Mouse (Mus musculus): ENCODE measurements at regions not wholly inside any gene's neighbourhood (a gene's known extent, or its start where the extent isn't known, plus 50 kb on each side); places are given as distances from the start of the nearest gene placed in this dataset.

DNA sequence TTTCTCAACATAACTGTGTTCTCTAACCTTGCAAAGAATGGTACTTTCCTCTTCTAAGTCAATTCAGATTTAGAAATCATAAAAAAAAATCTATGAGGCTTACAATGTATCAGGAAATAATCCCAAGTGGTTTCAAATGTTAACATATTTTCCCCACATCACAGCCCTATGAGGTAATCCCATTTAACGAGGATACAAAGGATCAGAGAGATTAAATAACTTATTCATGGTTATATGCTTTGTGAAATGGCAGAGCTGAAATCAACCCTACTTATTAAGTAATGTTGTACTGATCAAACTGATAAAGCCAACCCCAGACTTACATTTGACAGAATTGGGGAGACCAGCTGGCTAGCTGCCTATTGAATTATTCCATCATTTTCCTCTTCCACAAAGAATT lies 614.4 kb downstream of the Ntrk3 start:
- no peak for DNase-seq (ENCODE audit: low spot score in 2 of 2)

DNA sequence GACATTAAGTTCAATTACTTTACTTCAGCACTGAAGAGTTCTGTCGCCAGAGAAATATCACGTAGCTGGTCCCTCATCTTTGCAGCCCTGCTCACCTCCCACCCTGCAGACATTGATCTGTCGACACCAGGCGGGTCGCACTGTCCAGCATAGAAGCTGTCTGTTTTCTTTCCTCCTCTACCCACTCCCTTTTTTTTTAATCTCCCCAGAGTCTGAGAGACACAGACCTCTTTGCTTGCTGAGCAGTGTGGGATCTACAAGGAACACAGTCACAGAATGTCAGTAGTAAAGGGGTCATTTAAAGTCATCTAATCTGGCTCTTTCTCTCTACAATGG lies 616.7 kb downstream of the Ntrk3 start:
- no peak for DNase-seq (ENCODE audit: low spot score in 2 of 2)

DNA sequence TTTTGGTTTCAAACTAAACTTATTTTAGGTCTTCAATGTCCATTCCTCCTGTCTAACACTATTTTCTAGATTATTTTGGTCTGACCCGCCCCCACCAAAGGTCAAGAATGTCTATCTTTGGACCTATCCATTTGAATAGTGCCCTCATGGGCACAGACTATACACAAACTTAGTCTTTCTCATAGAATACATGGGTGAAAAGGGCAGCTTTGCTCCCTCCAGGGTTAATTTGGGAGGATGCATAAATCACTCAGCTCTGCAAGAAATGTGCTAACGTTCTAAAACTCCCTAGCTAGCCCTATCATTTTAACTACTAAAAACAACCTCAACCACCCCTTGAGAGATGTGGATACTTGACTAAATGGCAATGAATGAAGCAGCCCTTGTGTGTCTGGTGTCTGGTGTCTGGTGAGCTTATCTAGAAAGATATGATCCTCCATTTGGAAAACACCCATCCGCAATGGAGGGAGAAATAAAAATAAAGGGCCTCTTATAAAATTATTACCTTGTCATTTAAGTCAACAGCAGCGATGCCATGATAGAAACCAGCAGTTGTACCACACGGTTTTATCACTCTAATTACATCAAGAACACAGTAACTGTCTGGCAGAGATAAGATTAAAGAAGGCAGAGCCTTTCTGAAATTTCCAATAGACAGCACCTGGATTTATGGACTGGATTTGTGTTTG lies 617.2 kb downstream of the Ntrk3 start:
- no peak for DNase-seq (ENCODE audit: low spot score in 2 of 2)

DNA sequence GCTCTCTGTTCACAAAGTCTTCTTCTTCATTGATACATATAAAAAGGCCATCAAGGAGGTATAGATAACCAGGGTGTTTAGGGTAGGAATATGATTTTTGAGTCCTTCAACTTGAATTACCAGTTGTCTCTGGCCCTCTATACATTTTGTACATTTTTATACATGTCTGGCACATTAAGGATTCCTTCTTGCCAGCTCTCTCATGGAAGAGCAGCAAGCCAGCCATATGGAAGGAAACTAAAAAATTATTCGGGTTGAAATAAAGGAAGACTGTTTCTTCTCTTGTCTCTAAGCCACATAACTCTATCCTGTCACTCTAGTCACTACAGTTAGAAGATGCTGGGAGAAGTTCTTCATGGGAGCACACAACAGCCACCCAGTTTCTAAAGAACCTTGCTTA lies 618.0 kb downstream of the Ntrk3 start:
- no peak for DNase-seq (ENCODE audit: low spot score in 2 of 2)

DNA sequence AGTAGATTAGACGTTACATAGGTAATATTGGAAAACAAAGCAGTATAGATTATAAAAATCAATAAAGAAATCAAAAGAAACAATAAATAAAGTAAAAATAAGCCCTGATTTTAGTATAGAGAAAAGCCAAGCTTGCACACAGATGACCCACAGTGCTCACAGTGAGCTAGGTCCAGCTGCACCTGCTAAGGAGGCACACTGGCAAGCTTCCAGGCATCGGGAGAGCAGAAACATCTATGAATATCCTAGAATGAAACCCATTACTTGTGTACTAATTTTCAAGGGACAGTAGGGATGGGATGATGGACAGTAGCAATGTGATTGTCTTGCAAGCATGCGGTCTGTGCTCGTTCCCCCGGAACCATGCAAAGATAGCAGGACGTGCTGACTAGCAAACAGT lies 626.5 kb downstream of the Ntrk3 start:
- DNase-seq (ENCODE audit: low spot score in 2 of 2) = no peak

DNA sequence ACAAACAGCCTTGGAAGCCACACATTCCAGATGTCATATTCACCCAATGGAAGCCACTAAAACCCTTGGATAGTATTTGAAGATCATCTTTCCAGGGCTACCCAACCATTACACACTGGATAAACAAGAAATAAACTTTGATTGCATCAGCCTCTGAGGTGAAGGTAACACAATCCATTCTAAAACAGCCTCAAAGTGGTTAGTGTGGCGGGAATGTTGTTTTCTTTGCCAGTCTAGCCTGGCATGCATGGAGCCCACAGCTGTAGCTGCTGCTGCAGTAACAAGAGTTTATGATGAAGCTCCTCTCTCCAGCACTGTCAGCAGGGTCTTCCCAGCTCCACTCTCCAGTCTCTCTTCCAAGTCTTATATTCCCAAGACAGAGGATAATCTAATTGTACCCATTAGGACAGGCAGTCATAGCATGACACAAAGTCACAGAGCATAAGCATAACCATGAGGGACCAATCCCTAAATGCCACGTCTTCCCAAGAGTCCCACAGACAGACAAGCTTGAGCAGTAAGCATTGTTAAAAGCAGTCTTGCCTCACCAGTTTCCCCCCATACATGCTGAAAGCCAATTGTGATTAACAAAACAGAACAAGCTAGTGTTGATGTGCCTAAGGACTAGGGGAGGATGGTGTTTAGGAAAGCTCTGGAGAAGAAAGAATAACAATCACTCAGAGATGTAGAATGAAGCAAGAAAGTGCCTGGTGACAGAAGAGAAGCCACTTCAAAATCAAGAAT lies 634.1 kb downstream of the Ntrk3 start:
- DNase-seq (ENCODE audit: low spot score in 2 of 2) = no peak

DNA sequence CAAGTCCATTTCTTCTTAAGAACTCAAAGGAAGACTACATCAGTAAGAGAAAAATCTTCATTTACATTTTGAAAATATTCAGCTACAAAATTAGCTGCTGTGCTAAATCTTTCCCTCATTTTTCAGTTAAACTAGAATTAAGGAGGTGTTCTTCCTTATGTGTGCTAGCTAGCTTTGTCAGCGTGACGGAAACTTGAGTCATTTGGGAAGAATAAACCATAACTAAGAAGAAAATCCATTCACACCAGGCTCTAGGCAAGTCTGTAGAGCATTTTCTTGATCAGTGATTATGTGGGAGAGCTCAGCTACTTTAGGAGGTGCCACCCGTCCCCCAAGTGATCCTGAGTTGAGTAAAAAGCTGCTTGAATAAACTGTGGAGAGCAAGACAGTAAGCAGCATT lies 635.4 kb downstream of the Ntrk3 start:
- DNase-seq (ENCODE audit: low spot score in 2 of 2) = no peak

DNA sequence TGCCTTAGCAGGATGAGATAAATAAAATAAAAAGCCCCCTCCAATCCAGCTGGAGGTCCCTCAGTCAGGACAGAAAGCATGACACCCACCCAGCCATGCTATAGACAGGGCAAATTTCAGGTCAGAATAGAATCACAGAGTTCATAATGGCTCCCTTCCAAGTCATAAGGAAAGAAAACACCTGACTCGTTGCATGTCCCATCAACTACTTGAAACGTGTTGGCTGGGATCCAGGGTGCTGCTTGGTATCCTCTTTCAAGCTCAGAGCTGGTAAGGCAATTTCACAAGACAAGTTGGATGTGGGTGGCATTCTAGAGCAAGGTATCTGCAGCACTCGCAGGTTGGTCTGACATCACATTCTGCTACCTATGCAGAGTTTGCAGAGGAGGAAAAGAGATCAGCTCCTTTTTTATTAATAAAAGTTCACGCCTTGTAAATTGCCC lies 651.2 kb downstream of the Ntrk3 start:
- peak in 1 of 2 experiments; percentile 11 for DNase-seq (ENCODE audit: low spot score in 2 of 2)

DNA sequence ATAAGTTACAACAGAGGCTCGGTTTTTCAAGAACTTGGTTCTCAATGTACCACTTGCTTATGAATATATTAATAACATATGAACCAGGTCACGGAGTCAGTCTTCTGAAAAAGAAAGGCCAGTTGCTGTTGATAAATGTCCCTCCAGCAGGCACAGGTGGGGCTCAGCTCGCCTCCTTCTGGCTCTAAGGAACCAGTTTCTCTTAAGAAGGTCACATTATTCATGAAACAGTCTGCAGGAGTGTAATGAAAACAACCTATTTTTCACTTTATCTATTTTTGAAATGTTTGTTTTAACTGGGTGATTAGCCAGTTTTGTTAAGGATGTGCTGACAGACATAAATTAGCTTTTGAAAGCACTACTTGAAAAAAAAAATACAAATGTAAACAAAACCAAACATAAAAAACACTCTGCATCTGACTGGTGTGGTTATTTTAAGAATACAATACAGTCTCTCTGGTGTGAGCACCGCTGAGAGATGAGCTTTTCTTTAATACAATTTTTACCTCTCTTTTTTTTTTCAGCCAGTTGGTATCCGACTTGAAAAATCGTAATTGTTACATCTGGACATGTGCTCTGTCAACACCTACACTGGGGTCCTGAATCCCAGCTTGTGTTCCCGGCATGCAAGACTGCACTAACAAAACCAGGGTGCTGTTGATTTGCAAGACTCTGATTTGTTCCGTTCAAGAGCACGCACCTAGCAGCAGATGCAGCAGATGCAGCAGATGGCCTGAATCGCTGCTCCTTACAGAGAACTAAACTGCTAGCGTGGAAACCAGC lies 651.8 kb downstream of the Ntrk3 start:
- DNase-seq (ENCODE audit: low spot score in 2 of 2) = peak; percentile 24 to 43

DNA sequence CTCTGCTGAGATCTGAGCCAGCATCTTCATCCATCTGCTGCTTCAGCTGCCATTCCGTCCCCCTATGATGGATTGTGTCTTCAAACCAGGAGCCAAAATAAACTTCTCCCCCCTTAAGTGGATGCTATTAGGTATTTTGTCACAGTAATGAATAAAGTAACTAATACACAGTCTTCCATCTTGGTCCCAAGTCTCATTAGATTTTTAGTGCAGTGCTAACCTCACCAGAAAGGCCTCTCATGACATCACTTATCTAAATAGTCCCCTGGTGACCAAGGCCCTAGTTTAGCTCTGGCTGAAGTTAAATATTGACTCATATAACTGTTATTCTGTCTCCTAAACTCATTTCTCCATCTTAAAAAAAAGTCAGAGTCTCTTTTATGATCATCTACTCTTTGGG lies 658.1 kb downstream of the Ntrk3 start:
- DNase-seq (ENCODE audit: low spot score in 2 of 2) = no peak

DNA sequence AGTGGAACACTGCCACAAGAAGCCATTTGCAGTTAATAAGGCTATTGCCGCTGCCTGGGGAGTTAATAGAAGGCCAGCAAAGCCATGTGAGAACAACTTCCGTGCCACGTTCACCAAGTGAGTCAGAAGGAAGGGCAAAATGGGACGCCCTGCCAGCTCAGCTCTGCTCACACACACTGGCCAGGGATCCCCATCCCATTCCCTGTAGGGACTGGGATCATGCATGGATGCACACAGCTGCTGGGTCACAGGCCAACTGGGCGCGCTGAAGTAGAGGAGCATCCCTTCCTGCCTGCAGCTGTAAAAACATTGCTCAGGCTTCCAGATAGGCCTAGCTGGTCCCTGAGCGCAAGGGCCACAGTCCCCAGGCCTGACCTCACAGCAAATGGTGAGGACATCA lies 666.7 kb downstream of the Ntrk3 start:
- no peak for DNase-seq (ENCODE audit: low spot score in 2 of 2)

DNA sequence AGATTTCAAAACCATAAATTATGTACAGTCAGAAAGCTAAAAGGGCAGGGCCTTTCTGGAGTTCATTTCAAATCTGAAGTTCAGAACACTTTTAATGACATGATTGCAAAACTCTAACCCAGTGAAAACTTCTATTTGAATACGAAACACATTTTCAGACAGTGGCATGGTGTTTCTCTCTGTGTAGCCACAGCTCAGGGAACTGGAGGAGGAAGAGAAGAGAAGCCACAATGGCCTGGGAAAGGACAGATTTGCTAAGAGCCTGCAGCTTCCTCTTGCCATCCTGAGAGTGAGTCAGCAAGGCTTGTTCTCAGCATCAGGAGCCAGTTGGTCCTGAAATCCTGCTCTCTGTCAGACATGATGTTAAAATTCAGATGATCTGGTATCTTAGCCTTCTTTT lies 676.2 kb downstream of the Ntrk3 start:
- DNase-seq (ENCODE audit: low spot score in 2 of 2) = no peak

DNA sequence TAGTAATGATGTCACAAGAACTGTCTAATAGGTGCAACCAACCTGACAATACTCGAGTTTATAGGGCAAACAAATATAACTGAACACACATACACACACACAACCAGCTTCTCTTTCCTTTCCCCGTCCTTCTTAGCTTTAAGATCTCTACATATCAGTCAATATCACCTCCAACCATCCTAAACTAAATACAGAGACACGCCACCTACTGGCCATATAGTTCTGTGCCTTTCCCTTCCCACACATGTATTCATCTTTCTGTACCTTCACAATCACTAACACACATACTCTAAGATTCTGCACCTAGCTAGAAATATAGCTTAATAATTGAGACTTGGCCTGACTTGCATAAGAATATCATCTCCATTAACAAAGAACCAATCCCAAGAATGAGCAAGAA lies 688.2 kb downstream of the Ntrk3 start:
- no peak for DNase-seq (ENCODE audit: low spot score in 2 of 2)

DNA sequence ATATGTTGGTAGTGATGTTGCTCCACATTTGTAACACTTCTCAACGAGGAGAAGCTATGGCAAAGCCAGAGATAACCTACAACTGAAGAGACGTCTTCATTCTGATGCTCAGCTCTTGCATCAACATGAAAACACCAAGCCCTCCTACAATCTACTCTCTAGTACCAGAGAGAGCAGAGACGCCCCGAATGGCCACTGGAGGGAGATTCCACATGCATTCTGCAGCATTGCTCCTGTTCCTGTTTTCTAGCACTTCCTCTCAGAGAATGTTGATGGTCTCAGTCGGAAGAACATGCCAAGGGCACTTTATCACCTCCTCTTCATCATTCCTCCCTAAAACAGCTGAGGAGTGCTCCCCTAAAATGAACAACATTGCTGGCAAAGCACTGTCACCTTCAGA lies 692.4 kb downstream of the Ntrk3 start:
- no peak for DNase-seq (ENCODE audit: low spot score in 2 of 2)

DNA sequence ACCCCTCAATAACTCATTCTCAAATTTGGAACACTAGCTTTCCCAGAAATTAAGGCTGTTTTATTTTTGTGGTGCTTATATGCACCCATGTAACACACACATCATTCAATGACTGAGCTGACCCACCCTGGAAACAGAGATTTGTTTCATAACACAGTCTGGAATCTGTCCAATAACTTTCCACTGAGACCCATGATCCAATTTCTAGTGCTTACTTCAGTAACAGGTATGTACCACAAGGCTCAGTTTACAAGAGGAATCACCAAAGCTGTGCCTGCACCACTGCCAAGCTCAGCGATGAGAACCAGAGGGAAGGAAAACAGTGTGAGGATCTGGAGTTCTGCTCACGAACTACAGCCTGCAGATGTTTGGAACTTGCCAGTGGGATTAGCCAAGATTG lies 706.8 kb downstream of the Ntrk3 start:
- DNase-seq (ENCODE audit: low spot score in 2 of 2) = no peak

DNA sequence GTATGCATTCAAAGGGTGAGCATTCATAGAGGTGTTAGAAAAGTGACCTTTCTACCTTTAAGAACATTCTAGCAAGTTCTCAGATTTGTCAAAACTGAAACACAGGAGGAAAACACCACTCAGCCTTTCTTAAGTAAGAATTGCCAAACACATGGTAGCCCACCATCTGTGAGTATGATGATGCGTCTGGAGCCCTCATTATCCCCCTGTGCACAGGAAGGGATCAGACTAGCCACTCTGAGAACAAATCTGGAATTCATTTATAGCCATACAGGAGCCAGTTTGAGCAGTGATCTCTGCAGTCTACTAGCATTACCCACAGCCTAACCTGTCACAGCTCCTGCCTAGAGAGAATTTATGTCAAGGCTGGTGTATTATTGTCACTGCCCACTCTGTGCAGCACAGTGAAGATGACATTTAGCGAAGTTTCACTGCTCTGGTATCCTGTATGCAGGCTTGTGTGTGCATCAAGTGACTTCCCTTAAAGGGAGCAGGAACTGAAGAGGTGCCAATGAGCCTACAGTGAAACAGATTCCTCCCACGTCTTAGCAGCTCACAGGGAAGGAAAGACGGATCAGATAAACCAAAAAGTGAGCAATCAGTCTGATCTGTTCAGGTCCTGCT lies 710.7 kb downstream of the Ntrk3 start:
- peak; percentile 15 to 16 for DNase-seq (ENCODE audit: low spot score in 2 of 2)

DNA sequence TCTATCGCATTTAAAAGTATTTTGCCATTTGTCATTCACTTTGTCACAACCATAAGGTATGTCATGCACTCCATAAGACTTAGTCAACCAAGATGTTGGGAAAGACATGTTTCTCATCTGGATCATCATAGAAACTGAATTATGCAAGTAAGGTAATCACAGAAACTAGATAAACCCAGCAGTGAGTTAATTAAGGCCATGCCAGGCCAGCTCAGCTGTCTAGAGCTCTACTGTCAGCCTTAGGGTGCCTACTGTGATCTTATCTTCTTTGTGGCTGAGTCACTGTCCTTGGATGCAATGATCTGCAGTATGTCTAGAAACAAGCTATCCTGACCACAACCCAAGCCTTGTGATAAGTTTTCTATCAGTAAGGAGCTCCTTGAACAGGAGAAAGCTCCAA lies 714.2 kb downstream of the Ntrk3 start:
- DNase-seq (ENCODE audit: low spot score in 2 of 2) = no peak

DNA sequence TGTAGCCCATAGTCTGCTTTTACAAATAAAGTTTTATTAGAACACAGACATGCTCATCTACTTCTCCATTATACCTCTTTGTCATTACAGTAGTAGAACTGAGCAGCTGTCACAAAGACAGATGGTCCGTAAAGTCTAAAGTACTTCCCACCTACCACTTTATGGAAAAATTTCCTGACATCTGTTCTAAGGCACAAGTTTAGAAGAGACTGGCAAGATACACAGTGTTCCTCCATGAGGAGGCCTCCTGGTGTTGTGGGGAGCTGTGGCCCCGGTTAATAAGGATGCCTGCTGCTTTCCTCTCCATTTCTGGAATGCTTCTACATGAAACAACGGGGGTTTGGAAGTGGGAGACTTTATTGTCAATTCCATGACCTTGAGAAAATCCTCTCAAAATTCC lies 714.7 kb downstream of the Ntrk3 start:
- peak; percentile 17 to 29 for DNase-seq (ENCODE audit: low spot score in 2 of 2)

DNA sequence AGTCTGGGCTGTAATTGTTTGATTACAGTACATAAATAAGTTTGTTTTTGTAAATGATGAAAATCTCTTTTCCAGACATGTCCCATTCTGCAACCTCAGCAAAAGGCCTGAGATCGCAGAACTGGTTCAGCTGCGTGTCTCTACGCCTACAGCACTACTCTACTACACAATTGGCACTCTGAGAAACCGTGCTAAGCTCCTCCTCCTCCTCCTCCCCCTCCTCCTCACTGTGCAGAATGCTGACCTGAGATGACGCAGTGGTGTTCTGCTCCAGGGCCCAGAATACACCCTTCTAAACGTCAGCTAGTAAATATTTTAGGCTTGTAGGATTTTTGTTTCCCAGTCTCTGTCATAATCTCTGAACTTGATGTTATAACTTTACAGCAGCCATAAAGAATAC lies 724.2 kb downstream of the Ntrk3 start:
- DNase-seq (ENCODE audit: low spot score in 2 of 2) = no peak

DNA sequence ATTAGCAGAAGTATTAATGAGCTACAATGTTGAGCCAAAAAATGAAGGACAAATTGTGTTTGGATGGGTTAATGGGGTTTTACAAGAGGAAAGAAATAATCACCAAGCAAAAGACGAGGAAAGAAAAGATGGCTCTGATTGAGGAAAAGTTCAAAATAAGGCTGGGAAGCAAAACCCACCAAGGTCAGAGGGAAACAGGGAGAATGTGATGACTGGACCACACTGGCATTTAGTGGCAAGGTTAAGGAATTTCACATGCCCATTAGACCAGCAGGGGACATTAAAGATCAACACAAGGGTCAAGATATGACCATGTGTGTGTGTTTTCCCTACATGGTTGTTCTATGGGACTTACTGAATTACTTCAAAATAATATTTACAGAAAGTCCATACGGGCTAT lies 734.7 kb downstream of the Ntrk3 start:
- DNase-seq (ENCODE audit: low spot score in 2 of 2) = no peak

DNA sequence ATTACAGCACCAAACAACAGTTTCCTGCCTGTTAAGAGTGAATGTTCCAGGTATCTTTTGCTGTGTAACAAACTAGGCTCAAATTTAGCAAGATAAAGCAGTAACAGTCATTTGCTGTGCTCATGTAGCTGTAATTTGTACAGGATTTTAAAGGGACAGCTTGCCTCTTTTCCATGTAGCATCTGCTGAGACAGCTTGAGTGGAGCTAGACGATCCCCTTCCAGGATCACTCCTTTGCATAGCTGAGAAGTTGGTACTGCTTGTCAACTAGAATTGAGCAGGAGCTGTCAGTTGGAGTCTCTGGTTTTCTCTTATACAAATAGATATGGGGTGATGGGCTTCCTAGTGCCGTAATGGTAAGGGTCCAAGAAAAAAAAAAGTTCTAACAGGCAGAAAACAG lies 744.0 kb downstream of the Ntrk3 start:
- peak; percentile 65 to 68 for DNase-seq (ENCODE audit: low spot score in 2 of 2)

DNA sequence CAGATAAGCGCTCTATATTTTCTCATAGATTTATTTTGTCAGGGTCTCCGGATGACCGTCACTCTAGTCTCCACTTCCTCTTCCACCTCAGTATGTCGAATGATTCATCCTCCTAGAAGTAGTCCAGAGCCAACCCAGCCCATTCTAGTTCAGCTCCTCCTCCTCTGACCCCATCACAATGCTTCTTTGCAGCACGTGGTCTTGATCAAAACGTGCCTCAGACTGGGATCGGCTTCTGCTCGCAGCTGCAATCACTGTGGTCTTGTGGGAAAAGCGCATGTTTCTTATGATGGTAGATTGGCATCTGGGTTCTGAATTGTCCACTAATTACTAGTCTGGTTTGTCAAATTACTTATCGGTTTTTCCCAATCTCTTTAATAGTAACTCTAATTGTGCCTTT lies 747.7 kb downstream of the Ntrk3 start:
- no peak for DNase-seq (ENCODE audit: low spot score in 2 of 2)
